Mouse (Mus musculus) adrenal gland (tissue): Measurements from ENCODE around the gene Sde2.

Source experiments
- intact Hi-C: fragments of 180-260 bp; cut with DNase I; formaldehyde crosslinking; loops from one replicate; pipeline ENCODE4 v1.15.1; 2025

Gene Sde2

DNA sequence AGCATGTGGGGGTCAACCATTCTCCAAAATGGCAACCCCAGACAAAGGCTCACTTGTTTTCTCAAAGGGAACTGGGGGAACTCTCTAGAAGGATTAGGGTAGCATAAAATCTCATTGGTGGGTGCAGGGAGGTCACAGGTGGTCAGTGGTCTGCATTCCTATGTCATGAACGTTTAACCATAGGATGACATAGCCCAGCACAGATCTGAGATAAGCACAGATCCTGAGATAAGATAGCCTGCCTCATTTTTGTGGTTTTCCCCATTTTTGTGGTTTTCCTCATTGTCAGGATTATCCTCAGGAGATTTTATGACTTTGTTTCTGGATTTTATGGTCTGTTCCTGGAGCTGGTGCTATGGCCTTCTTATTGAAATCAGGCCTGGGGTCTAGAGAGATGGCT lies 66.1 kb downstream of the Sde2 start:
- intact Hi-C loops, result no loop called here
